Mouse (Mus musculus): Measurements from ENCODE around the gene Rgma. TPM values are rescaled to one million over a fixed set of nuclear protein-coding genes. Genes with fewer than 3 reads are reported as not detected.

Rgma gene
- polyA plus RNA-seq, 1 experiment from 2014 or later: 52.5 TPM

DNA sequence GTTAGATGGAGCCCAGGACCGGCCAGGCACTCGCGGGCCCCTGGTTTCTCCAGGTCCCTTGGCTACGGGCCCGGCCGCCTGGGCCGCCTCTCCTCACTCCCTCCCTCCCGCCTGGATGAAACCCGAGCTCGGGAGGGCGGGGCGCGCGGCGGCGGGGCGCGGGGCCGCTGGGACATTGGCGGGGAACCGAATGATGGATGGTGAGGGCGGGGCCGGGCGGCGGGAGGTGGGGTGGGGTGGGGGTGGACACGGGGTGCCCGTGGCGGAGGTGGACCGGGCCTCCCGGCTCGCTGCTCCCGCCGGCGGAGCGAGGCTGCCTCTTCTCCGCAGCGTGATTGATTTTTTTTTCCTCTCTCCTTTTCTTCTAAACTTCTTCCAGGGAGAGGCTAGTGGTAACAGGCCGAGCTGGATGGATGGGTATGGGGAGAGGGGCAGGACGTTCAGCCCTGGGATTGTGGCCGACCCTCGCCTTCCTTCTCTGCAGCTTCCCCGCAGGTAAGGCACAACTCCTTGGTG is 15.8 kb downstream of the Rgma start:
- Histone ChIP-seq H3K4me3 (ENCODE audit: low read depth, low read length) (peak overlapping the region; percentile 63), H3K9ac (ENCODE audit: low read depth, low read length) (peak overlapping the region; percentile 92), H3K27ac (ENCODE audit: low read depth, low read length) (peak overlapping the region; percentile 88), H3K4me1 (replicated peaks; ENCODE audit: control insufficient read depth, insufficient read depth, low read length) (peaks cover 18% of the 10 kb centered on the region), H3K9me3 (ENCODE audit: control insufficient read depth, low read length) (no peaks in the 10 kb centered on the region), H3K36me3 (ENCODE audit: control insufficient read depth, insufficient read depth, low read length) (no peaks in the 10 kb centered on the region), H3K27me3 (ENCODE audit: control insufficient read depth, insufficient read depth, low read length) (no peaks in the 10 kb centered on the region), H3K4me2 (replicated peaks; ENCODE audit: low read depth, low read length) (peak overlapping the region; percentile 79)
- under 1% methylated on average over 24 of the region's 42 CpGs for WGBS
- DNase-seq (ENCODE audit: low spot score) (peak; percentile 92), ATAC-seq (ENCODE audit: low FRiP score) (peak; percentile 83)

DNA sequence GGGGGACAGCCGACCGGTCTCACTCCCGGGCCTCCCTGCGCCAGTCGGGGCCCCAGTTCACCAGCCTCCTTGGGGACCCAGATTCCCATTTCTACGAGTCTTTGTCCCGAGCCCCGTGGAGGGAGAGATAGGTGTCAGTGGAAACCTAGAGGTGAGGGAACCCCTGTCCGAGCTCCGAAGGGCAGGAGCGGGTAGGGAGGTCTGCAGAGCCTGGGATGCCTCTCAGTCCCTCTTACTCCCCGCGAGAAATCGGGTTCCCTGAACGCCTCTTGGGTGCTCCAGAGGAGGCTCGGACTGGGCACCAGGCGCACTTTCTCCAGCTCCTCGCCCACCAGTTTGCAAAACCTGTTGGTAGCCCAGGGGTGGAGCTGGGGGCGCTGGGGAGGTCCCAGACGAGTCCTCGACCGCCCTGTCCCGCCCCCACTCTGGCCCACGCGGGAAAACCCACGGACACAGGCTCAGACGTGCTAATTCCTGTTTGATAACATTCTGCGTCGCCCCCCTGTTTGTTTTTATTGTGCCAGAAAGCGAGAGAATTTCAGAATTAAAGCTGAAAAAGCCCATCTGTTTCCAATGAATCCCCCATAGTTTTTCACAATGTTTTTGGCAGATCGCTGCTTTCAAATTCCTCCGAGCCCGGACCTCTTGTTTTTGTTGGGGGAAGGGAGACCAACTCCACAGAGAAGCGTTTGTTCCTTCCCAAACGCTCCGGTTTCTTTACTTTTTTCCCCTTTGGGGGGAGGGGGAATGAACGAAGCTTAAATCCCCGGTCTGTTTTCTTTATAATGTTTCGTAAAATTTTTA is 16.4 kb downstream of the Rgma start:
- Histone ChIP-seq H3K9me3 (ENCODE audit: control insufficient read depth, low read length) (no peaks in the 10 kb centered on the region), H3K4me2 (replicated peaks; ENCODE audit: low read depth, low read length) (peak overlapping the region; percentile 79), H3K27me3 (ENCODE audit: control insufficient read depth, insufficient read depth, low read length) (no peaks in the 10 kb centered on the region), H3K27ac (ENCODE audit: low read depth, low read length) (peak overlapping the region; percentile 88), H3K9ac (ENCODE audit: low read depth, low read length) (peak overlapping the region; percentile 92), H3K4me1 (replicated peaks; ENCODE audit: control insufficient read depth, insufficient read depth, low read length) (peaks cover 18% of the 10 kb centered on the region), H3K36me3 (ENCODE audit: control insufficient read depth, insufficient read depth, low read length) (no peaks in the 10 kb centered on the region), H3K4me3 (ENCODE audit: low read depth, low read length) (peak overlapping the region; percentile 63)
- peak; percentile 70 for DNase-seq (ENCODE audit: low spot score)
- peak; percentile 9 for ATAC-seq (ENCODE audit: low FRiP score)
- WGBS: under 1% methylated on average over 39 of the region's 39 CpGs

DNA sequence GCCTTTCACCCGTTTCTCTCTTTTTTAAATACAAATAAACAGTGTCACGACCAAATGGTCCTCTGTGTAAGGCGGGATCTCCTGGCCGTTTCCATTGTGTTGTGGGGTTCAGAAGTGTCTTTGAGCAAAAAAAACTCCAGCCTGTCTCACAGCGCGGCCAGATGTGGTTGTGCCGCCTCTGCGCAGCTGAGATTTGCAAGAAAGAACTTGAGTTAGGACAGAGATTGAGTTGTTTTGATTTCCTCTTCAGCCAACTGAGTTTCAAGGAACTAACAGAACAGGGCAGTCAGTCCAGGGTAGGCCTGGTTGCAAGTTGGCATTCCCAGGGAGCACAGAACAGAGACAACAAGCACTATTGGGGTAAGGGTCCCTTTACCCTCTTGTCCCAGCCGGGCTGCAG is 17.1 kb downstream of the Rgma start:
- WGBS: 0% methylated on average over 9 of the region's 9 CpGs
- Histone ChIP-seq H3K4me1 (replicated peaks; ENCODE audit: control insufficient read depth, insufficient read depth, low read length) (peaks cover 16% of the 10 kb centered on the region), H3K27ac (ENCODE audit: low read depth, low read length) (peak overlapping the region; percentile 88), H3K4me2 (replicated peaks; ENCODE audit: low read depth, low read length) (peak overlapping the region; percentile 79), H3K36me3 (ENCODE audit: control insufficient read depth, insufficient read depth, low read length) (no peaks in the 10 kb centered on the region), H3K4me3 (ENCODE audit: low read depth, low read length) (peak overlapping the region; percentile 63), H3K9ac (ENCODE audit: low read depth, low read length) (peak overlapping the region; percentile 92), H3K27me3 (ENCODE audit: control insufficient read depth, insufficient read depth, low read length) (no peaks in the 10 kb centered on the region), H3K9me3 (ENCODE audit: control insufficient read depth, low read length) (no peaks in the 10 kb centered on the region)
- peak; percentile 55 for DNase-seq (ENCODE audit: low spot score)
- no peak for ATAC-seq (ENCODE audit: low FRiP score)

DNA sequence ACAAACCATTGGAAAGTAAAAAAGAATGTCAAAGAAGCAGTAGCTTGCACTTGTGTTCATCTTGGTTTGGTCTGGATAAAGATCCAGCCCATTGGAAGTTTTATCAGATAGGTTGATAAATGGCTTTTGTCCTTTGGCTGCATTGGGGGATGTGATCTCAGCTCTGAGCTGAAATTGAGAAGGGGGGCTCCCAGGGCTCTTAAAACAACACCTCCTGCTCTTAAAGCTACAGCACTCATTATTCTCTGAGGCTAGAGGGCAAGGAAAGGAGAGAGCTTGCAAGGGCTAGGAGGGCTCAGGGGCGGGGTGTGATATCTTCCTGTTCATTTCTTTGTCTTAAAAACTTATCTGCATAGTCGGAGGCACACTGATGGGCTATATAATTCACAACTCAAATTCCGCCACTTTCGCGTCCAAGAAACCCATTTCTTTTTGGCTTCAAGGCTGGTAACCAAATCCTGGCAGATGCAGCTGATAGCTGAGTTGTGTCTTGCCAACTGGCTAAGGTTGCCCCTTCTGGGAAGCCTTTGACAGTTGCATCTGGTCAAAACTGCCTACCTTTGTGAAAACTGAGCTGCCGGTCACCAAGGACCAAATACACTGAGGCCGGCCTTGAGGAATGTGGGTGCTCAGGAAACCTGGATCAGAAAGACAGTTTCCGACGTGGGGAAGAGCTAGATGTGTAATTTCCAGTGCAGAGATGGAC is 18.2 kb downstream of the Rgma start:
- ATAC-seq (ENCODE audit: low FRiP score) (no peak), DNase-seq (ENCODE audit: low spot score) (peak; percentile 48)
- H3K36me3 ChIP-seq (ENCODE audit: control insufficient read depth, insufficient read depth, low read length): no peaks in the 10 kb centered on the region
- H3K9me3 ChIP-seq (ENCODE audit: control insufficient read depth, low read length): no peaks in the 10 kb centered on the region
- H3K4me1 ChIP-seq (replicated peaks; ENCODE audit: control insufficient read depth, insufficient read depth, low read length): peaks cover 25% of the 10 kb centered on the region
- no peaks in the 10 kb centered on the region for H3K27me3 ChIP-seq (ENCODE audit: control insufficient read depth, insufficient read depth, low read length)
- H3K4me2 ChIP-seq (replicated peaks; ENCODE audit: low read depth, low read length): peak overlapping the region; percentile 79
- WGBS: 27% methylated on average over 9 of the region's 9 CpGs
- peak overlapping the region; percentile 92 for H3K9ac ChIP-seq (ENCODE audit: low read depth, low read length)
- H3K27ac ChIP-seq (ENCODE audit: low read depth, low read length): peak overlapping the region; percentile 40; the same call in 1 of the 2 replicates
- H3K4me3 ChIP-seq (ENCODE audit: low read depth, low read length): peak overlapping the region; percentile 63

DNA sequence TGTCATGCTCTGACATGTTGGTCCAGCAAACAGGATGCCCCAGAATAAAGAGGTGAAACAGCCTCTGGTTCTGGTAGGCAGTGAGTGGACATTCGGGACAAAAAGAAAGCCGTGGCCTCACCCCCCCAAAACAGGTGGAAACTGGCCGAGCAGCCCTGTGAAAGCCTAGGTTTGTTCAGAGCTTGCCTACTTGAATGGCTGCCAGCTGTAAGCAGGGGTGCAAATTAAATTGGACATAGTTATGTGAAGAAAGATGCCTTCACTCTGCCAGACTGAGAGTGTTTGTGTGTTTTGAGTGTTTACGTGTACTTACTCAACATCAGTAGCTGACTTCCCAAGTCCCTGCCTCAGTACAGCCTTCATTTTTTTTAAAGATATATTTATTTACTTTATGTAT is 18.7 kb downstream of the Rgma start:
- Histone ChIP-seq H3K4me1 (replicated peaks; ENCODE audit: control insufficient read depth, insufficient read depth, low read length) (peaks cover 29% of the 10 kb centered on the region), H3K4me3 (ENCODE audit: low read depth, low read length) (peak overlapping the region; percentile 63), H3K27me3 (ENCODE audit: control insufficient read depth, insufficient read depth, low read length) (no peaks in the 10 kb centered on the region), H3K9me3 (ENCODE audit: control insufficient read depth, low read length) (no peaks in the 10 kb centered on the region), H3K4me2 (replicated peaks; ENCODE audit: low read depth, low read length) (peak overlapping the region; percentile 79), H3K27ac (ENCODE audit: low read depth, low read length) (0 out of 2 replicates have a peak overlapping the region, but pooled peaks have one; percentile 40), H3K36me3 (ENCODE audit: control insufficient read depth, insufficient read depth, low read length) (no peaks in the 10 kb centered on the region), H3K9ac (ENCODE audit: low read depth, low read length) (peak overlapping the region; percentile 49)
- 46% methylated on average over 4 of the region's 4 CpGs for WGBS
- DNase-seq (ENCODE audit: low spot score) (no peak), ATAC-seq (ENCODE audit: low FRiP score) (no peak)

DNA sequence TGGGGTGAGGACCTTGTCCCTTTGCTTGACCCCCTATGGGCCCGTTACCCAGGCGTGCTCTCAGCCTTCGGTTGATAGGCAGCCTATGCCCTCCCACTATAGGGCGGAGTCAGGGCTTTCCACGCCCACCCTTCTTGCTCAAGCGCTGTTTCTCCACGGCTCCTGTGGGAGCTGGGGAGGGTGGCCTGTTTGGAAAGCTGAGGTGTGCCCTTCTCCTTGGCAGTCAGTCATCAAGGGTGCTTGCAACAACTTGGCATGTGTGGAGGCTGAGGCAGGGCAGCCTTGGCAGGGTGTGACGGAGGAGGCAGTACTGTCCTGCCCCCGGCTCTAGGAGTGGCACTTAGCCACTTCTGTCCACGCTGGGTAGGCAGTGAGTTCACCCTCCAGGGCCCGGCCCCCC is 23.0 kb downstream of the Rgma start:
- peak; percentile 25; the same call in 1 of the 2 replicates for ATAC-seq (ENCODE audit: low FRiP score)
- H3K4me1 ChIP-seq (replicated peaks; ENCODE audit: control insufficient read depth, insufficient read depth, low read length): peaks cover 34% of the 10 kb centered on the region

DNA sequence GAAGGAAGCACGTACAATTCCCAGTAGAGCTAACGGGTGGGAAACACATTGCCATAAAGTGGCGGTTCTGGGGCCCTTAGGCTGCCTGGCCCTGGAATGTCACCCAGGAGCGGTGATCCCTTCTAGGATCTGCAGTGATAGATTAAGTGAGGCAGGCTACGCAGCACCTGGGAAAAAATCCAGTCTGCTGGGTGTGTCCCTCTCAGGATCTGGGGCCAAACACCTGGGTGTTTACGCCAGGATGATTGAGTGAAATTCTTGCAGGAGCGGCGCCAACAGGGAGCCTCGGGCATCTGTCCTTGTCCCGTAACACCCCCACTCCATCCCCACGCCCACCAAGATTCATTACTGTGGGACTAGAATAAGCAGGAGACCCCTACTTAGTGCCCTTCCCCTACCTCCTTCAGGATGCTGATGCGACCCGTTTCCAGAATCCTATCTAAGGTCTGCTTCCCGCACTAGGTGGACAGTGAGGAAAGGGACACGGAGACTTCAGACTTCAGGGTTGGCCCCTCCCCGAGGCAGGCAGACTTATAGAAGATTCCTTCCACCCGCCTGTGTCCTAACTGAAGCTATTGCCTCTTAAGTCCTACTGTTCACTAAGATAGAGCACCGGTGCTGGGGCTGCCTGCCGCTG is 23.6 kb downstream of the Rgma start:
- Histone ChIP-seq H3K4me1 (replicated peaks; ENCODE audit: control insufficient read depth, insufficient read depth, low read length) (peaks cover 34% of the 10 kb centered on the region), H3K27me3 (ENCODE audit: control insufficient read depth, insufficient read depth, low read length) (no peaks in the 10 kb centered on the region), H3K27ac (ENCODE audit: low read depth, low read length) (peak overlapping the region; percentile 90), H3K4me2 (replicated peaks; ENCODE audit: low read depth, low read length) (peak overlapping the region; percentile 54), H3K36me3 (ENCODE audit: control insufficient read depth, insufficient read depth, low read length) (no peaks in the 10 kb centered on the region), H3K9me3 (ENCODE audit: control insufficient read depth, low read length) (no peaks in the 10 kb centered on the region), H3K4me3 (ENCODE audit: low read depth, low read length) (peak overlapping the region; percentile 25), H3K9ac (ENCODE audit: low read depth, low read length) (peak overlapping the region; percentile 49)
- 8% methylated on average over 19 of the region's 19 CpGs for whole genome bisulfite sequencing
- DNase-seq (ENCODE audit: low spot score) (no peak), ATAC-seq (ENCODE audit: low FRiP score) (peak; percentile 3; the same call in 1 of the 2 replicates)

More for the DNA sequence above, 23.0 kb downstream of the Rgma start:
- H3K9ac ChIP-seq (ENCODE audit: low read depth, low read length): peak overlapping the region; percentile 49
- no peaks in the 10 kb centered on the region for H3K9me3 ChIP-seq (ENCODE audit: control insufficient read depth, low read length)
- H3K4me2 ChIP-seq (replicated peaks; ENCODE audit: low read depth, low read length): peak overlapping the region; percentile 54
- DNase-seq (ENCODE audit: low spot score): peak; percentile 82
- 8% methylated on average over 11 of the region's 11 CpGs for WGBS
- H3K4me3 ChIP-seq (ENCODE audit: low read depth, low read length): peak overlapping the region; percentile 25; the same call in 1 of the 2 replicates
- peak overlapping the region; percentile 90 for H3K27ac ChIP-seq (ENCODE audit: low read depth, low read length)
- no peaks in the 10 kb centered on the region for H3K36me3 ChIP-seq (ENCODE audit: control insufficient read depth, insufficient read depth, low read length)
- no peaks in the 10 kb centered on the region for H3K27me3 ChIP-seq (ENCODE audit: control insufficient read depth, insufficient read depth, low read length)

DNA sequence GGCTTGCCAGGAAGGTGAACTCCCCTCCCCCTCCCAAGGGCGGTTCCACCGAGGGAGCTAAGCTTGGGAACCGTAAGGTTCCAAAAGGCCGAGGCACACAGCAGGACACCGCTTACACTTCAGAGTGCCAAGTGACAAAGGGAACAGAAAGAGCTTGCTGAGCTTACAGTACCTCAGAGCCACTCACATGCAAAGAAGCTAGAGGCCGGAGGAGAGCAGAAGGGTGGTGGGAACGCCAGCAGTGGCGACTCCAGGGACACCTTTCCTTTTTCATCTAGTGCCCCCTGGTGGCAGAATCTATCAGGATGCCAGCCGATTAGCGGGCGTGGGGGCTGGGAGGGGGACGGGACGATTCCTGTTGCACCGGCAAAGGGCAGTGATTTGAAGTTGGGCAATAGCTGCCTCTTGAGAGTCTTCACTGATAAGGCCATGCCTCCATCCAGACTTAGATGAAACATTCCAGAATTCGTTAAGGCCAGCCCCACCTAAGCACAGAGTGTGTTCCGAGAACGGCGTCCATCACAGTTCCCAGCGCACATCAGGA is 24.3 kb downstream of the Rgma start:
- DNase-seq (ENCODE audit: low spot score) (peak; percentile 93), ATAC-seq (ENCODE audit: low FRiP score) (peak; percentile 65)
- no peaks in the 10 kb centered on the region for H3K9me3 ChIP-seq (ENCODE audit: control insufficient read depth, low read length)
- H3K27me3 ChIP-seq (ENCODE audit: control insufficient read depth, insufficient read depth, low read length): no peaks in the 10 kb centered on the region
- no peaks in the 10 kb centered on the region for H3K36me3 ChIP-seq (ENCODE audit: control insufficient read depth, insufficient read depth, low read length)
- 2% methylated on average over 19 of the region's 19 CpGs for WGBS
- H3K4me3 ChIP-seq (ENCODE audit: low read depth, low read length): peak overlapping the region; percentile 25
- peak overlapping the region; percentile 90 for H3K27ac ChIP-seq (ENCODE audit: low read depth, low read length)
- H3K4me2 ChIP-seq (replicated peaks; ENCODE audit: low read depth, low read length): peak overlapping the region; percentile 54
- H3K9ac ChIP-seq (ENCODE audit: low read depth, low read length): peak overlapping the region; percentile 49
- peaks cover 34% of the 10 kb centered on the region for H3K4me1 ChIP-seq (replicated peaks; ENCODE audit: control insufficient read depth, insufficient read depth, low read length)
